ENCODE assay signal across 8 mouse cellular contexts in the genomic region with DNA sequence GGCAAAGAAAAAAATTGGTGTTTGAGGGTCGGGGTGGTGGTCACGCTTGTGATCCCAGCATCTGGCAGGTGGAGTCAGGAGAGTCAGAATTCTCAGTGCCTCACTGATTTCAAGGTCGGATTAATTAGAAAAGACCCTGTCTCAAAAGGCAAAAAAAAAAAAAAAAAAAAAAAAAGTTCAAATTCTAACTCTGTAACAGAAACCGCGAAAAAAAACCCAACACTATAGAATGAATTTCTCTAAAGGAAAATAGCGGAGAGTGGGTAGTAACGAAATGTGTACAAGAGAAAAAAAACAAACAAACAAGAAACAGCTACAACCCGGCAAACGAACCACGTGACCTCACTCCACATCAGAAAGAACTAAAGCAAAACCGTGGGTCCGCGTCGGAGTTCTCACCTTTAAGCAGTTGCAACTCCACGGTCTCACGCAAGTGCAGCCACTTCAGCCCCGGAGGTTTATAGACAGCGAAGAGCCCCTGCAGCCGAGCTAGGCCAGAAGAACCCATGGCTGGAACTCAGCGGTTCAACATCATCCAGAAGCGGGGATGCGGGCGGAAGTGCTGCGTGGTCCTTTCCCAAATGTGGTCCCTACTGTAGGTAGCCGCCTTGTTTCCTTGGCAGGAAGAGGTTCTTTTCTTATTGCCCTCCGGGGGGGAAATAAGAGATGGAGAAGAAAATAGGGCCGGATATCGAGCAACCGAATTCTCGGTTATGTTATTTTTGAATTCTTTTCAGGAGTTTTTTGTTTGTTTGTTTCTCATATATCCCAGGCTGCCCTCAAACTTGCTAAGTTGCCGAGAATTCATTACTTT. TPM values are rescaled to one million over a fixed set of nuclear protein-coding genes. Genes with fewer than 3 reads are reported as not detected.
DNase-seq lines count a peak whose midpoint lies in the region; ATAC-seq lines count a peak whose summit lies in the region.

Gene Coq4, plus strand, starts transcription at position 390 of the 814 bp plus-strand sequence.

- WGBS in heart, embryonic 14.5 days, result 2% methylated on average over 31 of the region's 31 CpGs
- WGBS in liver, embryonic 13.5 days (ENCODE audit: insufficient replicate concordance), result 2% methylated on average over 31 of the region's 31 CpGs
- 1% methylated on average over 31 of the region's 31 CpGs for WGBS in stomach, embryonic 16.5 days

- H3K27me3 ChIP-seq in heart, embryonic 14.5 days (ENCODE audit: control insufficient read depth, insufficient read depth, low read length), result no peaks in the 10 kb centered on the region
- no peaks in the 10 kb centered on the region for H3K27me3 ChIP-seq in liver, embryonic 13.5 days
- H3K27me3 ChIP-seq in stomach, embryonic 16.5 days (ENCODE audit: control insufficient read depth, insufficient read depth, low read length), result no peaks in the 10 kb centered on the region

- no peaks in the 10 kb centered on the region for H3K9me3 ChIP-seq in heart, embryonic 14.5 days (ENCODE audit: control insufficient read depth, low read length)
- no peaks in the 10 kb centered on the region for H3K9me3 ChIP-seq in liver, embryonic 13.5 days (replicated peaks)
- H3K9me3 ChIP-seq in stomach, embryonic 16.5 days (replicated peaks; ENCODE audit: control insufficient read depth, low read length), result no peaks in the 10 kb centered on the region

- H3K4me2 ChIP-seq in heart, embryonic 14.5 days (ENCODE audit: low read length), result peak within 1 kb of the TSS; percentile 93
- H3K4me2 ChIP-seq in liver, embryonic 13.5 days, result peak within 1 kb of the TSS; percentile 93
- peak within 1 kb of the TSS; percentile 80 for H3K4me2 ChIP-seq in stomach, embryonic 16.5 days (ENCODE audit: low read depth, low read length)

- H3K4me1 ChIP-seq in brown adipose tissue, adult 24 weeks (ENCODE audit: control insufficient read depth, insufficient read depth, insufficient read length, low read length), result no peaks in the 10 kb centered on the region
- H3K4me1 ChIP-seq in heart, embryonic 14.5 days (ENCODE audit: control insufficient read depth in 2 of 2, insufficient read depth in 2 of 2, low read length in 2 of 2), result peaks cover 0 to 8% of the 10 kb centered on the region in 2 experiments; a peak in 2 of 4 replicates
- H3K4me1 ChIP-seq in liver, embryonic 13.5 days (replicated peaks), result peaks cover 22% of the 10 kb centered on the region
- peaks cover 13% of the 10 kb centered on the region for H3K4me1 ChIP-seq in stomach, embryonic 16.5 days (ENCODE audit: control insufficient read depth, insufficient read depth, low read length)

- H3K27ac ChIP-seq in brown adipose tissue, adult 24 weeks (replicated peaks; ENCODE audit: low read depth, low read length), result peak within 1 kb of the TSS; percentile 50
- H3K27ac ChIP-seq in heart, embryonic 14.5 days (replicated peaks in 1 of 2; ENCODE audit: control insufficient read depth in 1 of 2, insufficient read depth in 1 of 2, low read depth in 2 of 2, low read length in 2 of 2), result peak within 1 kb of the TSS; percentile 67 to 77
- H3K27ac ChIP-seq in liver, embryonic 13.5 days, result peak within 1 kb of the TSS; percentile 83
- peak within 1 kb of the TSS; percentile 81 for H3K27ac ChIP-seq in stomach, embryonic 16.5 days (ENCODE audit: low read length)

- peak within 1 kb of the TSS; percentile 81 for H3K4me3 ChIP-seq in brown adipose tissue, adult 24 weeks (ENCODE audit: insufficient read depth, low read depth, low read length)
- peak within 1 kb of the TSS; percentile 64 to 90 for H3K4me3 ChIP-seq in heart, embryonic 14.5 days (ENCODE audit: control insufficient read depth in 1 of 2, insufficient read depth in 1 of 2, low read depth in 1 of 2, low read length in 2 of 2)
- H3K4me3 ChIP-seq in liver, embryonic 13.5 days (replicated peaks), result peak within 1 kb of the TSS; percentile 84
- H3K4me3 ChIP-seq in stomach, embryonic 16.5 days (replicated peaks; ENCODE audit: low read length), result peak within 1 kb of the TSS; percentile 97

- peaks cover 59% of the 10 kb centered on the region for H3K36me3 ChIP-seq in heart, embryonic 14.5 days (ENCODE audit: control insufficient read depth, insufficient read depth, low read length)
- H3K36me3 ChIP-seq in liver, embryonic 13.5 days, result peaks cover 61% of the 10 kb centered on the region
- peaks cover 19% of the 10 kb centered on the region for H3K36me3 ChIP-seq in stomach, embryonic 16.5 days (ENCODE audit: control insufficient read depth, insufficient read depth, low read length)

- peak; percentile 83 for ATAC-seq in heart, embryonic 14.5 days (ENCODE audit: insufficient number of reproducible peaks, insufficient read depth, low FRiP score, low read depth)
- ATAC-seq in liver, embryonic 13.5 days (ENCODE audit: low read depth), result peak; percentile 85
- peak; percentile 89; the same call in 1 of the 2 replicates for ATAC-seq in stomach, embryonic 16.5 days (ENCODE audit: insufficient read depth, low FRiP score)

- DNase-seq in CD4-positive, CD25-positive, alpha-beta regulatory T cell, adult 2 months (ENCODE audit: low read depth, low spot score), result peak; percentile 95
- peak; percentile 90 for DNase-seq in fibroblast of lung, adult 2 months (ENCODE audit: low read depth)
- peak; percentile 94 for DNase-seq in kidney, postnatal 14 days
- peak; percentile 85 for DNase-seq in liver, embryonic 13.5 days
- DNase-seq in neural tube, embryonic 10.5 days (ENCODE audit: extremely low spot score, low spot score), result peak; percentile 92

- peak within 1 kb of the TSS; percentile 73 for H3K9ac ChIP-seq in heart, embryonic 14.5 days (ENCODE audit: low read length)
- peak within 1 kb of the TSS; percentile 71 for H3K9ac ChIP-seq in liver, embryonic 13.5 days
- peak within 1 kb of the TSS; percentile 84 for H3K9ac ChIP-seq in stomach, embryonic 16.5 days (ENCODE audit: low read length)

RNA-seq across cellular contexts. Expression of gene Coq4, which starts in this region (rescaled TPM):
- polyA plus RNA-seq in brown adipose tissue, adult 24 weeks (2012; ENCODE audit: insufficient read depth, insufficient read length, missing spikeins), result 19.0 and 24.0 TPM in 2 replicates
- 29.5 and 33.4 TPM in 2 replicates for polyA plus RNA-seq in heart, embryonic 14.5 days (2014; fragmentation: Nextera tagmentation; extraction: Ambion mirVana)
- 15.2 and 15.6 TPM in 2 replicates for polyA plus RNA-seq in liver, embryonic 13.5 days (2015; fragmentation: Nextera tagmentation; extraction: Ambion mirVana)
- 34.5 and 34.6 TPM in 2 replicates for polyA plus RNA-seq in stomach, embryonic 16.5 days (2015; fragmentation: Nextera tagmentation; extraction: Ambion mirVana)

Comparison
In these comparisons a context has a peak if more than half of its experiments do, and no peak if none do; other contexts are left out.
1. Peak in every context shown above with its lines: DNase-seq, ATAC-seq, H3K4me3 ChIP-seq and H3K27ac ChIP-seq.